Mouse (Mus musculus) E14TG2a.4 (cell line): ENCODE measurements around the gene Wipf1.

ENCODE experiments used
- CTCF ChIP-seq: conservative IDR thresholded peaks from 2 replicates; pipeline ENCODE4 v1.5.1; 2014; ENCODE audit warnings: low read length
- NANOG ChIP-seq: IDR thresholded peaks from 2 replicates; pipeline ENCODE4 v1.6.1; 2014; ENCODE audit warnings: borderline replicate concordance, low read length, mixed read lengths
- POU5F1 ChIP-seq: IDR thresholded peaks from 2 replicates; pipeline ENCODE4 v1.6.1; 2014; ENCODE audit warnings: low read length, borderline replicate concordance

- TF ChIP-seq CTCF, result no peak
- TF ChIP-seq POU5F1, result no peak
- no peak for TF ChIP-seq NANOG
Measured at GRCm38 (mm10) chr2:73401689-73402088, 127.8 kb downstream of the Wipf1 start.
